Mouse (Mus musculus): ENCODE measurements around the gene Tdrkh. TPM values are rescaled to one million over a fixed set of nuclear protein-coding genes. Genes with fewer than 3 reads are reported as not detected.

The Tdrkh gene
- total and polyA plus RNA-seq, 3 experiments = not detected

DNA sequence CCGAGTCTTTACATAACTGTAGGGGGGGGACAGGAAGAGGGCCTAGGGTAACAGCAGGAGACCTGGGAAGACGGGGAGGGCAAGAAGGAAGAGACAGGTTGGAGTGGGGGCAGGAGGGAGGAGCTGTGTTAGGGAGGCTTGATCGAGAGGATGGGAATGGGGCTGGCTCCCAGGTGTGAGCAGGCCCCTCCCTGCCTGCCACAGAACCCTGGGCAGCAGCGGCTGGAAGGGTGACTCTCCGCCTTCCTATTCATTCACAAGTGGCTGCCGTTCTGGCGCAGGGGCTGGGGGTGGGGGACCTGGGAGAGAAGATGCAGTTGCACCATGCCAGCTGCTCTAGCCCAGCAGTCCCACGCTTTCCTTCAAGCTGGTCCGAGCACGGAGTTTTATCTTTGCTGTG lies 40.0 kb upstream of the Tdrkh start:
- Histone ChIP-seq H3K4me1 (ENCODE audit: control insufficient read depth in 1 of 2, insufficient read depth in 2 of 2) (peaks cover 18 to 54% of the 10 kb centered on the region in 2 experiments), H3K9me3 (replicated peaks; ENCODE audit: low read length) (no peaks in the 10 kb centered on the region), H3K79me2 (replicated peaks; ENCODE audit: control insufficient read depth, extremely low read depth, insufficient read depth, poor library complexity, severe bottlenecking) (no peaks in the 10 kb centered on the region), H3K36me3 (replicated peaks in 1 of 2; ENCODE audit: control insufficient read depth in 1 of 2, insufficient read depth in 1 of 2, low read length in 1 of 2) (no peaks in the 10 kb centered on the region), H3K27me3 (replicated peaks) (no peaks in the 10 kb centered on the region), H3K9ac (ENCODE audit: insufficient read depth, low read depth) (no peak overlapping the region), H3K4me3 (replicated peaks in 1 of 3; ENCODE audit: low read depth in 2 of 3, low read length in 2 of 3, poor library complexity in 1 of 3) (no peak overlapping the region), H3K4me2 (ENCODE audit: insufficient read depth, low read depth, poor library complexity, severe bottlenecking) (no peak overlapping the region), H3K27ac (ENCODE audit: insufficient read depth, low read depth) (no peak overlapping the region)
- in situ Hi-C loops (cut with MboI; ENCODE audit: low pct_ligation_motif_present, low pct_unique_long_range_greater_than_20kb, low sequenced_read_pairs) (no loop called here), dilution Hi-C loops (cut with MboI; ENCODE audit: extremely low pct_ligation_motif_present, extremely low pct_unique_long_range_greater_than_20kb, low sequenced_read_pairs) (no loop called here)
- no peak for DNase-seq (ENCODE audit: extremely low read depth)
- no peak for TF ChIP-seq RAD21 (IDR thresholded peaks at IDR 0.05; ENCODE audit: low read depth, low read length)
- no peak for TF ChIP-seq KAT2A (IDR thresholded peaks at IDR 0.05; ENCODE audit: insufficient replicate concordance, low read length)
- no peak for TF ChIP-seq TBP (conservative IDR thresholded peaks at IDR 0.05; ENCODE audit: low read depth, low read length)
- TF ChIP-seq CTCF (conservative IDR thresholded peaks at IDR 0.05 in 1 of 2, IDR thresholded peaks at IDR 0.05 in 1 of 2; ENCODE audit: low read depth in 2 of 2, low read length in 2 of 2) = no peak
- TF ChIP-seq BHLHE40 (IDR thresholded peaks at IDR 0.05; ENCODE audit: low read depth, low read length) = no peak
- no peak for TF ChIP-seq HCFC1 (IDR thresholded peaks at IDR 0.05; ENCODE audit: low read depth, low read length)
- TF ChIP-seq SMC3 (IDR thresholded peaks at IDR 0.05; ENCODE audit: low read depth, low read length) = no peak
- no peak for TF ChIP-seq RCOR1 (conservative IDR thresholded peaks at IDR 0.05; ENCODE audit: low read depth, low read length)
- no peak for TF ChIP-seq ZC3H11A (IDR thresholded peaks at IDR 0.05; ENCODE audit: low read depth, low read length)
- no peak for TF ChIP-seq MAFK (IDR thresholded peaks at IDR 0.05; ENCODE audit: insufficient replicate concordance, low read length)
- no peak for TF ChIP-seq MEF2A (IDR thresholded peaks at IDR 0.05; ENCODE audit: borderline replicate concordance, low read depth, low read length)
- no peak for TF ChIP-seq NELFE (IDR thresholded peaks at IDR 0.05; ENCODE audit: low read depth, low read length)
- no peak for TF ChIP-seq NRF1 (IDR thresholded peaks at IDR 0.05; ENCODE audit: low read depth, low read length)
- no peak for TF ChIP-seq CHD2 (IDR thresholded peaks at IDR 0.05; ENCODE audit: low read length)
- TF ChIP-seq PAX5 (IDR thresholded peaks at IDR 0.05; ENCODE audit: low read length) = no peak

DNA sequence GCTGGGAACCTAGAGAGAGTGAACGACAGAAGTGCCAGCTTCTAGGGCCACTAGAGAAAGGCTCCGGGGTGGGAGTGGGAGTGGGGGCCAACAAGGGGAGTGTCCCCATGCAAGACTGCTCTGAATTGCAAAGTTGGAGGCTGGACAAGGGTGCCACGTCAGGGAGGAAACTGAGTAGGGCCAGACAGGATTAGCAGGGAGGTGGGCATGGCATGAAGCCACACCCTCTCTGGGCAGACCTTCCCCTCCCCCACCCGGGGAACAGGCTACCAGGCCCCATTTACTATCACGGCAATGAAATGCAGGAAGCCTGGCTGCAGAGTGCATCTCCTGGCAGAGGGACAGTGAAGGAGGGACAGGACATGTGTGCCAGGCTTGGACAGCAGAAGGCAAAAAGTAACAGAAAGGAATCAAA lies 39.5 kb upstream of the Tdrkh start:
- Histone ChIP-seq H3K27ac (ENCODE audit: insufficient read depth, low read depth) (no peak overlapping the region), H3K4me2 (ENCODE audit: insufficient read depth, low read depth, poor library complexity, severe bottlenecking) (no peak overlapping the region), H3K79me2 (replicated peaks; ENCODE audit: control insufficient read depth, extremely low read depth, insufficient read depth, poor library complexity, severe bottlenecking) (no peaks in the 10 kb centered on the region), H3K9me3 (replicated peaks; ENCODE audit: low read length) (no peaks in the 10 kb centered on the region), H3K9ac (ENCODE audit: insufficient read depth, low read depth) (no peak overlapping the region), H3K4me3 (replicated peaks in 1 of 3; ENCODE audit: low read depth in 2 of 3, low read length in 2 of 3, poor library complexity in 1 of 3) (no peak overlapping the region), H3K27me3 (replicated peaks) (no peaks in the 10 kb centered on the region), H3K4me1 (ENCODE audit: control insufficient read depth in 1 of 2, insufficient read depth in 2 of 2) (peaks cover 19 to 59% of the 10 kb centered on the region in 2 experiments), H3K36me3 (replicated peaks in 1 of 2; ENCODE audit: control insufficient read depth in 1 of 2, insufficient read depth in 1 of 2, low read length in 1 of 2) (no peaks in the 10 kb centered on the region)
- dilution Hi-C loops (cut with MboI; ENCODE audit: extremely low pct_ligation_motif_present, extremely low pct_unique_long_range_greater_than_20kb, low sequenced_read_pairs) (no loop called here), in situ Hi-C loops (cut with MboI; ENCODE audit: low pct_ligation_motif_present, low pct_unique_long_range_greater_than_20kb, low sequenced_read_pairs) (no loop called here)
- no peak for DNase-seq (ENCODE audit: extremely low read depth)
- TF ChIP-seq UBTF (IDR thresholded peaks at IDR 0.05; ENCODE audit: low read depth, low read length) (no peak), TCF12 (IDR thresholded peaks at IDR 0.05; ENCODE audit: low read depth, low read length) (no peak), CTCF (conservative IDR thresholded peaks at IDR 0.05 in 1 of 2, IDR thresholded peaks at IDR 0.05 in 1 of 2; ENCODE audit: low read depth in 2 of 2, low read length in 2 of 2) (no peak), ZNF384 (IDR thresholded peaks at IDR 0.05; ENCODE audit: low read depth, low read length) (no peak), JUND (conservative IDR thresholded peaks at IDR 0.05; ENCODE audit: low read depth, low read length) (no peak), MAFK (IDR thresholded peaks at IDR 0.05; ENCODE audit: insufficient replicate concordance, low read length) (no peak), CHD2 (IDR thresholded peaks at IDR 0.05; ENCODE audit: low read length) (no peak)
